Mouse (Mus musculus) lung, adult 2 months (tissue): Measurements from ENCODE around the gene 5530401A14Rik. TPM values are rescaled to one million over a fixed set of nuclear protein-coding genes. Genes with fewer than 3 reads are reported as not detected.

Experiments
- DNase-seq: peaks from one replicate; pipeline ENCODE4 v3.0.0; 2022
- H3K4me1 ChIP-seq: fragments of 200-500 bp; 2 replicates; pipeline ENCODE4 v1.6.1; 2011; ENCODE audit warnings: low read length; ENCODE audit not compliant: control insufficient read depth, insufficient read depth
- H3K4me3 ChIP-seq: fragments of 200-500 bp; replicated peaks from 2 replicates; pipeline ENCODE3; 2011; ENCODE audit warnings: low read depth, mild to moderate bottlenecking, control low read depth, low read length; ENCODE audit errors: extremely low read depth
- CTCF ChIP-seq: fragments of 200-500 bp; IDR thresholded peaks from 2 replicates; pipeline ENCODE4 v1.5.1; 2011; ENCODE audit warnings: mild to moderate bottlenecking, low read length, control low read depth; ENCODE audit not compliant: insufficient read depth
- POLR2A ChIP-seq: fragments of 200-500 bp; IDR thresholded peaks from 2 replicates; pipeline ENCODE4 v1.6.1; 2011; ENCODE audit warnings: low read depth, mild to moderate bottlenecking, control low read depth, low read length, borderline replicate concordance; ENCODE audit errors: extremely low read depth
- WGBS: fragments of 180-500 bp; shearing (Covaris S2); methylation state at CpG from one replicate; pipeline ENCODE4 v1.1.7; 2018; 5-methylcytosine and 5-hydroxymethylcytosine counted together
- polyA plus RNA-seq: library from polyadenylated mRNA; depleted of rRNA; stranded (reverse); fragments of >200 nt; gene quantifications from 2 replicates; pipeline ENCODE4 v1.2.3, GENCODE M21; 2012; rRNA removed

Gene 5530401A14Rik
- not detected in 2 replicates for polyA plus RNA-seq

DNA sequence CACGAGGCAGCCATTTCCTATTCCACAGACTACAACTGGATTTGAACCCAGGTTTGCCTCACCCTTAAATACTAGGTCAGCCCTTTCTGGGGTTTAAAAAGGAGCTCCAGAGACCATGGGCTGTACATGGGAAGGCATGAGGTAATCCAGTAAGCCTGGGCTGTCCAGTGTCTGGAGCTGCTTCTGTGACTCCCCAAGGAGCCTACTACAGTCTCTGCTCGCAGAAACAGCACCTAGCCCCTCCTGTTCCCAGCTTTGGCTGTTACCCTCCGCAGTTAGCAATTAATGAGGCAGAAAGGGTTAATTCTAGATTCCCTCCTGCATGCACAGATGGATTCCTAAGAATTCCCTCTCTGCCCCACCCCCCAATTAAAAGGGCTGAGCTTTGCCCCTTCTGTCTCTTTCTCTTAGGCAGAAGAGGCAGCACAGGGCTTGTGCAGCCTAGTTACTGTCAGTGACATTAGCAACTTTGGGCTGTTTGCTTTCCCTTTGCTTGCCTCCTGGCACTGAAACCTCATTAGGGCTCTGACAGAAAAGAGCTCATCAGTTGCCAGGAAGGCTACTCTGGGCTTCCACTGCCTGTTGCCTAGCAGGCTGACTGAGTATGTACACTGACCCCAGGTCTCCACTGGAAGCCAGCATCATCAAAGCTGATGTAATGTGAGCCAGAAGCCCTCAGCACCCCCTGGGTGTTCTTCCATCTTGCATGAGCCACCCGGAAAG is at the start of gene 5530401A14Rik:
TSS of gene 5530401A14Rik (plus strand) at position 424 of the 723 bp plus-strand sequence.
- Histone ChIP-seq H3K4me1 (no peaks in the 10 kb centered on the region), H3K4me3 (no peak within 1 kb of the TSS)
- no peak for DNase-seq
- WGBS: 47% methylated on average over 4 of the region's 4 CpGs
- TF ChIP-seq POLR2A: no peak
- TF ChIP-seq CTCF: no peak

DNA sequence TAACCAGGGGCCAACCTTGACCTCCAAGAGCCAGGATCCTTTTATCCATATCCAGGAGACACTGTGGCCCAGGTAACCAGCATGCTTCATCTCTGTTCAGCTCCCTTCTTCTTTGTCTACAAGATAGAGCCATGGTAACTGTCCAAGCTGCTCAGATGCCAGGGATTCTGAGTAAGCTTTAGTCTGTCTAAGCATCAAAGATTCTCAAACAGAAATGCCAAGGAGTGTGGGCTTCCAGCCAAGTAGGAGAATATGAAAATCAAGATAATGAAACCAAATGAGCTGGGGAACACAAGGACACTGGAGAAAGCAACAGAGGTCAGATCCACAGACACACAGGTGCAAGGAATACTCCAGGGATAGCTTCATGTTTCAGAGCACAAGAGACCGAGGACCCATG is 45.7 kb upstream of the 5530401A14Rik start:
- DNase-seq: no peak
- Histone ChIP-seq H3K4me3 (no peak overlapping the region), H3K4me1 (no peaks in the 10 kb centered on the region)
- TF ChIP-seq POLR2A (no peak), CTCF (no peak)
- WGBS: 56% methylated on average over 1 of the region's 1 CpGs

GRCm38 (mm10) chr11:81816531-81816930 is 43.9 kb upstream of the 5530401A14Rik start:
- TF ChIP-seq CTCF (no peak), POLR2A (no peak)
- DNase-seq: no peak
- no peaks in the 10 kb centered on the region for H3K4me1 ChIP-seq
- 72% methylated on average over 5 of the region's 5 CpGs for WGBS
- no peak overlapping the region for H3K4me3 ChIP-seq

GRCm38 (mm10) chr11:81832381-81832780 is 28.1 kb upstream of the 5530401A14Rik start:
- TF ChIP-seq POLR2A: no peak
- DNase-seq: no peak
- H3K4me1 ChIP-seq: no peaks in the 10 kb centered on the region
- WGBS: 67% methylated on average over 1 of the region's 1 CpGs
- H3K4me3 ChIP-seq: no peak overlapping the region

- Histone ChIP-seq H3K4me1 (no peaks in the 10 kb centered on the region), H3K4me3 (no peak overlapping the region)
- TF ChIP-seq CTCF (no peak), POLR2A (no peak)
- 75% methylated on average over 4 of the region's 4 CpGs for WGBS
- no peak for DNase-seq
Measured at GRCm38 (mm10) chr11:81838426-81838825, 22.0 kb upstream of the 5530401A14Rik start.

DNA sequence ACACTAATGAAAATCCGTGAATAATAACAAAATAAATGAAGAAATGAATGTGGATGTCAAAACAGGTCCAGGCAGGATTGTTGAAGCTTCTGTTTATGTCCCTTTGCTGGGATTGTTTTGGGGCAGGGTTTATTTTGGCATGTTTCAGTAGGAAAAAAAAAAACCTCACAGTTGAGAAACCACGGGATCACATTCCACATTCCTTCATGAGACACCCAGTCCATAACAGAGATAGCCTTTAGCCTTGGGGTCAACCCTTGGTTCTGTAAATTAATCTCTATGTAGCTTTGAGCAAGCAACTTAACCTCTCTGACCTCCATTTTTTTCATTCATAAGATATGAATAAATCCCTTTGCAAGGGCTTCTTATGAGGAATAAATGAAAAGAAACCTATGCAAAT is 19.5 kb upstream of the 5530401A14Rik start:
- no peaks in the 10 kb centered on the region for H3K4me1 ChIP-seq
- TF ChIP-seq POLR2A: no peak
- no peak for TF ChIP-seq CTCF
- no peak overlapping the region for H3K4me3 ChIP-seq
- no peak for DNase-seq
- 28% methylated on average over 2 of the region's 2 CpGs for WGBS

- H3K4me1 ChIP-seq: no peaks in the 10 kb centered on the region
- H3K4me3 ChIP-seq: no peak overlapping the region
- 46% methylated on average over 5 of the region's 5 CpGs for WGBS
- no peak for TF ChIP-seq CTCF
- no peak for TF ChIP-seq POLR2A
- no peak for DNase-seq
Measured at GRCm38 (mm10) chr11:81845010-81845685, 15.3 kb upstream of the 5530401A14Rik start.

DNA sequence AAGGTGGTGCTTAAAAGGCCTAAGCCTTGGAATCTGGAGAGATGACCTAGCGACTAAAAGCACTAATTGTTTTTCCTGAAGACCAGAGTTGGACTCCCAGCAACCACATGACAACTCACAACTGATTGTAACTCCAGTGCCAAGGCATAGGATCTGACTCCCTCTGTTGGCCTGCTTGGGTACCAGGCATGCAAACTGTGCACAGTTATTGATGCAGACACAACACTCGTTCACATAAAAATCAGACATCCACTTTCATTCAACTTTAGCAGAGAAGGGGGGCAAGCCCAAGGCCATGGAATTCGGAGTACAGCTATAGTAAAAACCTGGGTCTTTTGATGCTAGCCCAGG is 14.8 kb upstream of the 5530401A14Rik start:
- WGBS: 77% methylated on average over 3 of the region's 3 CpGs
- DNase-seq: no peak
- TF ChIP-seq CTCF (no peak), POLR2A (no peak)
- H3K4me1 ChIP-seq: no peaks in the 10 kb centered on the region
- H3K4me3 ChIP-seq: no peak overlapping the region

- 48% methylated on average over 1 of the region's 1 CpGs for WGBS
Measured at GRCm38 (mm10) chr11:81847773-81848490, 12.5 kb upstream of the 5530401A14Rik start.

More at GRCm38 (mm10) chr11:81847773-81848490, 12.5 kb upstream of the 5530401A14Rik start:
- Histone ChIP-seq H3K4me3 (no peak overlapping the region), H3K4me1 (no peaks in the 10 kb centered on the region)
- TF ChIP-seq CTCF (no peak), POLR2A (no peak)
- DNase-seq: no peak
